Mouse (Mus musculus) erythroblast, embryonic 14.5 days (primary cell): ENCODE measurements around the gene Nol10.

Source experiments
- GATA1 ChIP-seq: IDR thresholded peaks from 2 replicates; pipeline ENCODE4 v1.6.1; 2012; ENCODE audit warnings: low read length, inconsistent platforms, mixed read lengths
- TAL1 ChIP-seq: IDR thresholded peaks from 3 replicates; pipeline ENCODE4 v1.6.1; 2012; ENCODE audit warnings: low read length, inconsistent platforms, mixed read lengths

DNA sequence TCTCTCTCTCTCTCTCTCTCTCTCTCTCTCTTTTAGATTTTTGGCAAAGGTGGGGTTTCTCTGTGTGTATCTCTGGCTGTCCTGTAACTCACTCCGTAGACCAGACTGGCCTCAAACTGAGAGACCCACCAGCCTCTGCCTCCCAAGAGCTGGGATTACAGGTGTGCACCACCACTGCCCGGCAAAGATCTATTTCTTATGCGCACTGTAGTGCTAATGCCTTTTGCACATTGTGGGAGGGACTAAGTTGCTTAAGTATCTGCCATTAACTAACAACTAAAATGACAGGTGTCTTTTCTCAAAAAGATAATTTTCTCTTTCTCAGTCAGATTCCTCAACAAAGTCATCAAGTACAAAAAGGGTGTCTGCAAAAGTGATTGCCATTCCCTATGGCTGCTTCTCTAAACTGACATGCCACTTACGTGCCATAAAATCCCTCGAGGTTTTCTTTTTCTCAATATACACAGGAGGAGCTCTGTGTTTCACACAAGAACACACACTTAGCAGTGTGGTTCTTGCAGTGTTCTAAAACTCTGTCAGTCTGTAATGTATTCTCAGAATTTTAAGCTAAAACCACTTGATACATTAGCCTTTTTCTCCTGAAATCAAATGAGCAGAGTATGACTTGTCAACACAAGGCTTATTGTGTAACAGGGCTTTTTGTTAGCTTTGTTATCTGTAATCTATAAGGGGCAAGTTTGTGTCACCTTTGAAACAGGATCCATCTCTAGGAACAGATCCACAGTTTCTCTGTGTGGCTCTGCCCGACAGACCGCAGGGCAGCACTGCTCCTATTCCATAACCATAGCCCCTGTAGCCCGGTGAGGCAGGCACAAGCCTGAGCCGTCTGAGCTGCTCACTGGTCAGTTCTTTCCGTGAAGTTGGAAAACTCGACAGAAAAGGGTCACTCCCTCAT is 77.3 kb downstream of the Nol10 start:
- no peak for TF ChIP-seq GATA1
- TF ChIP-seq TAL1 = no peak
